Mouse (Mus musculus) gastrocnemius, adult 18-20 months (tissue): ENCODE results near the gene Cxcl10. TPM values are rescaled to one million over a fixed set of nuclear protein-coding genes. Genes with fewer than 3 reads are reported as not detected.
"Not testable (repeated sequence)": the region's sequence is repeated elsewhere in the genome, so short reads cannot be mapped to it uniquely, and the experiment has no call there.

Experiments
- DNase-seq: peaks from one replicate; pipeline ENCODE4 v3.0.0; 2021; ENCODE audit warnings: low spot score
- total RNA-seq, 2 experiments: library from RNA; stranded (reverse); gene quantifications; 2 replicates each; pipeline ENCODE4 v1.2.3; 2021

Cxcl10 gene
- total RNA-seq, 2 experiments from 2014 or later, result 0.47 TPM; not detected in 1

DNA sequence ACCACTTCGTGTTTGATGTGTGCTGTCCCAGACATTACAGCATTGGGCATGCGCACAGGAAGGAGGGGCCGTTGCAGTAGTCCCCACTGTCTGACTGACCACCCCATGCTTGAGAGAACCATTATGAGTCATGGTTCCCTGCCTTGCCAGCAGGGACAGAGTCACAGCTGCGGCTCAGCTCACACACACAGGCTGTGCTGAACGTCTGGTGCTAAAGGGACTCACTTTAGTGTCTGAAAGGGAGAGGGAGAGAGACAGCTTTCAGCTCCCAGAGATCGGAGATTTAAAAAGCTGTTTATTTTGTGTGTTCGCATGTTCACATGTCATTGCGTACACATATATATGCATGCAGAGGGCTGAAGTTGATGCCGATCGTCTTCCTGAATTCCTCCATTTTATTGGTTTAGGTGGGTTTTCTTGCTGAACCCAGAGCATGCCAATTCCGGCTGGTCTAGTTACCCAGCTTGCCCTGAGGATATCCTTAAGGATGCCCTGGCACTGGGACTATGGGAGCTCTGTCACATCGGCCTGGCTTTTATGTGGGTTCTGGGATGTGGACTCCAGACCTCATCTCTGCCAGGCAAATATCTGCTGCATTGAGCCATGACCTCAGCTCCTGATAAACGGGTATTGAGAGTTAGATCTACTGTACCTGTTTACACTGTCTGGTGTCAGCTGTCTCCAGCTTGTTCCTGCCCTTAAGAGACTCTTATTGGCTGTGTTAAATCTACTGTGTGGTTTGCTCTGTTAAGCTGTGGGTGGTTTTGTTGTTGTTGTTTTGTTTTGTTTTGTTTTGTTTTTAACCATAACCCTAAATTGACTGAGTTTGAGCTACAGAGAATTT lies 20.7 kb upstream of the Cxcl10 start:
- DNase-seq, result peak; percentile 74

GRCm38 (mm10) chr5:92368392-92368791 lies 19.7 kb upstream of the Cxcl10 start:
- DNase-seq, result peak; percentile 80

DNA sequence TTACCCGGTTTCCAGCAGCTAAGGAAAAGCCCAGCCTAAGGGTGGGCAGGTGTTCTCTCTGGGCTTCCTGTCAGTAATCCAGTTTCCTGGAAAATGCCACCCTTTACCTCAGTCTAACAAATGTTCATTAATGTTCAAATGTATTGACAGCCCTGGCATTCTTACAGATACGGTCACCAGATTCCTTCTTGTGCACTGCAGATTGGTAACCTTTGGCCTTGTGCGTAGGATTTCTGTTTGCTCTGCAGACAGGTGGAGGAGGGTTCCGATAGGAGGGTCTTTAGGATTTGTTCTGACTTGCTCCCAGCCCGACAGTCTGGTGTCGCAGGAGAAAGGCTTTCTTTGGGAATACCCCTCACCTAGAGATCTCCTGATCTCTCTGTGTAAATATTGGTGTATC lies 17.9 kb upstream of the Cxcl10 start:
- DNase-seq, result no peak

DNA sequence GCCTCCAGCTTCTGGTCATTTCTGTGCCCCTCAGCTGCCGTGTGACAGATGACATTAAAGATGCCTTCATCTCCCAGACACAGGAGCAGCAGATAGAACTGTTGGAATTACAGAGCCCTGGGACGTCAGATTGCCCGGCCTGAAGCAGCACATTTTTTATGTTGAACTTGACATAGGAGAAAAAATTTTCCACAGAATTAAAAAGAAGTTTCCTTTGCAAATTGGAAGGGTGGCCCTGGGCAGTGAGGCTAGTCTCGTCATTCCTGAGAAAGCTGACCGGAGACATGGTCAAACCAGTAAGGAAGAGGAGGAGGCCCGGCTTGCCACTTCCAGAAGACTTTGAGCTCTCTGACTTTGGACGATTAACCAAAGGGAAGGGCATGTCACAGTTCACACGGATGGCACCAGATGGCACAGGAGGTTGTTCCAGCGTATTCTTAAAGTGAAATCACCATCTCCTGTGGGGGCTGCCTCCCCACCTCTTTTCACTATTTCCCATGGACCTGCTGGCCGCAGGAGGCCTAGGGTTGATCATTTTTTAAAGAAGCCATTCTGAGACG lies 16.5 kb upstream of the Cxcl10 start:
- DNase-seq, result no peak

DNA sequence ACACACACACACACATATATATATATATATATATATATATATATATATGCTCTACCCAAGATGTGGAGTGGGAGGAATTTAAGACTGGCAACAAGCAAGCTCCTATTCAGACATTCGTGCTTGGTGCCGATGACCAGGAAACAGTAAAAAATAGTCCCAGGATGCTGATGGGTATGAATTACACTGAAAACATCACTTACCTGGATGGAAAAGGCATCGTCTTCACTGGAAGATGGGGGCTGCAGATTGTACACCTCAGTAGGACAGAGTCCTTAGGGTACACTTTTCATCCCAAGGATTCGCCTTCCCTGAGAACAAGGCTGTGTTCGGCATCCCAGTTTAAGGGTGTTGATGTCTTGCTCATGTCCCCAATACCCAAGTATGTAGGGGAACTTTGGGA lies 15.3 kb upstream of the Cxcl10 start:
- DNase-seq, result no peak

GRCm38 (mm10) chr5:92363179-92363578 lies 14.5 kb upstream of the Cxcl10 start:
- no peak for DNase-seq

DNA sequence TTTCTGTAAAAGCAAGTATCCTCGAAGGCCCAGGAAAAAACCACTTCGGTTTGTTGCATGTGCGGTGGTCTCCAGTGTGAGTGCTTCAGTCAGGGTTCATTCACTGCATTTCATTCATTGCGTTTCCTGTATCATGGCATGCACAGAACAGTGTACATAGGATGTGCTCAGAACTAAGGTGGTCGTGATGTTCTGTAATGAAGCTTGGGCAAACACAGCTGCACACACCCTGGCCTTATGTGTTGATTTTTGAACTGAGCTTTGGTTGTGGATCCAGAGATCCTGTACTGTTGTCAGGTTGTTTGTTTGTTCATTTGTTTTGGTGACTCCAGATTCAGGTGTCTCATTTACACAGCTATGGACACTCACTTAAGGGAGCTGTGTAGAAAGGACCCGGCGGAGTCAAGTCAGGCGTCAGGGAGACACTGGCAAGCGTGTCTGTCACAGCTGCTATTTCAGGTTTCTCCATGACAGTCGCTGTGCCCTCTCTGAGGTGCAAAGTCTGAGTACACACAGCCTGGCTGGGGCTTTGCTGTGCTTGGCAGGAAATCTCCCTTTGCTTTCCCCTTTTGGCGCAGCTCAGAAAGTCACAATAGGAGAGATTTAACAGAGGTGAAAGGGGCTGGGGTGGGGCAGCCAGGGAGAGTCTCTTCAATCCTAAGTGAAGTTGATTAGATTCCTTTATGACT lies 10.2 kb upstream of the Cxcl10 start:
- peak; percentile 38 for DNase-seq

- no peak for DNase-seq
Observed at GRCm38 (mm10) chr5:92358033-92358432, 9.3 kb upstream of the Cxcl10 start.

DNA sequence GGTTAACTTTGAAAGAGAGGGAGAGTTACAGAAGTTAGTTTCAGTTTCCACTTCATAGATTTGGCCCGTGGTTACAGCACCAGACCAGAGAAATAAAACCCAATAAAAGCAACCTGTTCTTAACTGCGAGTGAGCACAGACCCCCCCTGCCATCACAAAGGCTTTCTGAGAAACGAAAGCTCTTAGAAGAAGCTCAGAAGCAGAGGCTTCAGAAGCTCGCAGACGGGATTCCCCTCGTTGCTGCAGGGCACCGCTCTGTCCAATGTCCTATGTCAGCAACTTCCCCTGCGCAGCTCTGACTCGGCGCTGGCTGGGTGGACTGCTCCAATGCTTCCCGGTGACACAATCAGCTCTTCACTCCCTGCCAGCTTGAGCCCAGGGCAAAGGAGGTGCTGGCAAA lies 4.8 kb upstream of the Cxcl10 start:
- DNase-seq, result peak; percentile 66

DNA sequence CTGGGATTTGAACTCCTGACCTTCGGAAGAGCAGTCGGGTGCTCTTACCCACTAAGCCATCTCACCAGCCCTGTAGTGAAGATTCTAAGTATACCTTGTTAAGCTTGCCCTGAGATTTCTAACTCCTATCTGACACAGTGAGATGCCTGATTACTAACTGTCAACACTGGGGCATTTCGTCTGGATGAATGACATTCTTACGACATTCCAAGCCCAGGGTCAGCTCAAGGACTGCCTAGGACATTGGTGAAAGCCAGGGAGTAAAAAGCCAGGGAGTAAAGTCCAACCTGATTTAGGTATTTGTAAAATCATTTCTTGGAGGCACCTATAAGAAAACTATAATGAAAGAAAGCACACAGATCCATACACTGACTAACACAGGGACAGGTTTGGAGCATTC lies 4.0 kb upstream of the Cxcl10 start:
- DNase-seq, result not testable (repeated sequence)

DNA sequence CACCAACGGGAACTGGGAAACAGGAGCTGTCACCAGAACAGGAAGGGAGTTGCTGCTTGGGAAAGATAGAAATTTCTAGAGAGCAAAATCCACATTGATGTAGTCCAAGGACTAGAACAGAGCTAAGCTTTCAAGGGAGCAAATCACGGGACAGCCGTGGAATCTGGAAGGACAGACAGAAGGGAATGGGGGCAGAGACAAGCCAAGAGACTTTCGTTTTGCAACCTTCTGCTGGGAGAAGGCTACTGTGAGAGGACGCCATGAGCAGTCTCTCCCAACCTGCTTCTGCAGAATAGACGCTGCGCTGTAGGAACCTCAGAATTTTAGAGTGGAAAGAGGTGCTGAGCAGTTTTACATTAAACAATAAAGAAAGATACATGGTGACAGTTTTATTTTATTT lies 1.0 kb upstream of the Cxcl10 start:
- no peak for DNase-seq

DNA sequence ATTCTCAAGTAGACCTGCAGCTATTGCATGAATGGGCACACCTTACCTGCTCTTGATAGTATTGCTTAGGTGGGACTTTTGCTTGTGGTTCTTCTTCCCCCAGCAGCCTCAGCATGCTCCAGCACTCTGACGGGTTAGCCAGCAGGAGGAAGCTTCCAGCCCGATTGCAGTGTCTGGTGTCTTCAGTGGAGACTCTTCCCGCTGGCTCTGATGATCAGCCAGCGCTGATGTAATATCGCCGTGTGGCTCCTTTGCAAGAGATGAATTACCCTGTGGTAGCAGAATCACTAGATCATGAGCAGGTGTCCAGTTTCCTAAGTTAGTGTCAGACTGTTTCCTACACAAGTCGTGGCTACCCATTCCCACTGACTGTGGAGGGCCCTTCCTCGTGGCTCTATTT lies 3.7 kb downstream of the Cxcl10 start:
- peak; percentile 70 for DNase-seq

DNA sequence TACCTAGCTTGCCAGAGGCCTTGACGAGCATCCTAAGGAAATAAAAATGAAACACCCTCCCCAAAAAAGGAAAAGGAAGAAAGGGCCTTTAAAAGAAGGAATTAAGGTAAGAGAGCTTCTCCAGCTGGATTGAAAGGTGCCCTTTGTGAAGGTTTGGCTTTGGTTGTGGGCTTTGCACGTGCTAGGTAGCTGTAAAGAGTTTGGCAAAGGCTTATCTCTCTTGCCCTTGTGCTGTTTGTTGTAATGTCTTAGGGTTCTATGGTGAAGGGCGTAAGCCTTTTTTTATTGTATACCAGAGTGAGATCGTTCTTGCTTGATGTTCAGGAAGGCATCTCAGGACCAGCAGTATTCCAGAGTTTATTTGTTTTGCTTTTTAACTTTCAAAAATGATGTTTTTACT lies 8.1 kb downstream of the Cxcl10 start:
- DNase-seq, result no peak

GRCm38 (mm10) chr5:92336743-92337142 lies 11.9 kb downstream of the Cxcl10 start:
- no peak for DNase-seq

- peak; percentile 78 for DNase-seq
Observed at GRCm38 (mm10) chr5:92332359-92332840, 16.3 kb downstream of the Cxcl10 start.

- peak; percentile 31 for DNase-seq
Observed at GRCm38 (mm10) chr5:92331635-92332338, 16.9 kb downstream of the Cxcl10 start, which contains the start of gene Art3. Gene Art3, plus strand, starts transcription at chr5:92331827.

GRCm38 (mm10) chr5:92331122-92331521 lies 17.6 kb downstream of the Cxcl10 start:
- DNase-seq, result no peak

GRCm38 (mm10) chr5:92327929-92328328 lies 20.8 kb downstream of the Cxcl10 start, which contains the start of gene Cxcl9:
Gene Cxcl9, minus strand, starts transcription at chr5:92328079.
- DNase-seq, result no peak

DNA sequence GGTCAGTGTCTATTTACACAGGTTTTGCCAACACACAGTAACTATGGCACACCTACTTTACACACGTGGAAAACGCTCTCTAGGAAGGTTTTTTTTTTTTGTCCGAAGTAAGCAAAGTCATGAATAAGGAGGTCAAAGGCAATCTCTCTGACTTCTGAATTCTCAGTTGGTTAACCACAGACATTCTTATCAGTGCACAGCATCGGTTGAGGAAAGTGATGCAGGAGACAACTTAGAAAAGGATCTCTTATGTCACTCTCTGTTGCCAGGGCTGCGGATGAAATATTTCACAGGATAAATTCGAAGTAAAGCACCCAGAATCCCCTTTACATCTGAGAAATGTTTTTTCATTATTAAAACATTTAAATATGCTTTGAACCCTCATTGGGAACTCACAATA lies 21.3 kb downstream of the Cxcl10 start:
- no peak for DNase-seq

DNA sequence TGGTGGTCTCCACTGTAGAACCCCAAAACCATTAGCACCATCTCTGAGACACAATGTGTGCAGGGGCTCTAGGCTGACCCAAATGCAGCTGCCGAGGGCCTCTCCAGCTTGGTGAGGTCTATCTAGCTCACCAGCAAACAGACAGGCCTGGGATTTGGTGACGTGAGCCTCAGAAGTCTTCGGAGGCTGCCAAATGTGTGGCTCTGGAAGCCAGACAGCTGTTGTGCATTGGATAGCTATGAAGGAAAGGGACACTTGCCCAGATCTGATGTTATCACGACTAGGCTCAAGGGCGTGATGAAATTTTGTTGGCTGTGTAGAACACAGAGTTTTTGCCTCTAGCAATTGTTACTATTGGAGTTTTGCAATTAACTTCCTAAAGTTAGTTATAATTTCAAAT lies 25.4 kb downstream of the Cxcl10 start:
- DNase-seq, result peak; percentile 92

GRCm38 (mm10) chr5:92322612-92323011 lies 26.1 kb downstream of the Cxcl10 start:
- DNase-seq, result no peak
